Mouse (Mus musculus): ENCODE results near the gene Fgf18. TPM values are rescaled to one million over a fixed set of nuclear protein-coding genes. Genes with fewer than 3 reads are reported as not detected.

Gene Fgf18
- total RNA-seq (2014; fragmentation: Nextera tagmentation) (not detected in 2 replicates), total RNA-seq (2017) (not detected in 2 replicates)

DNA sequence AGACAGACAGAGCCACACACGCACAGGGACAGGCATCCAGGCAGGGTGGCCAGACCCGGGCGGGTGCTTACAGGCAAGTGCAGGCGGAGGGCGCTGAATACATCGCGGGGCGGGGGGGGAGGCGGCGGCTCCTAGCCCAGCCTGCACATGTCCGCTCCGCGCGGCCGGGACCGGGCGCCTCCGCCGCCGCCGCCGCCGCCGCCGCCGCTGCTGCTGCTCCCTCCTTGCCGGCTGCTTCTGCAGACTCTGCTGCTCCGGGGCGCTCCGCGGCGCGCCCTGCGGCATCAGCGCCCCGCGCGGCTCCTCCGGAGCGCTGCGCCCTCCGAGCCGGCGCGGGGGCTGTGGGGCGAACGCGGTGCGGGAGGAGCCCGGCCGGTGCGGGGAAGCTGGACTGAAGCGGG is at the start of gene Fgf18:
Gene Fgf18 (minus strand): TSS at position 230 of the 401 bp plus-strand sequence.
- ATAC-seq (replicated peaks; ENCODE audit: low FRiP score, low TSS enrichment, poor library complexity, severe bottlenecking) = no peak

DNA sequence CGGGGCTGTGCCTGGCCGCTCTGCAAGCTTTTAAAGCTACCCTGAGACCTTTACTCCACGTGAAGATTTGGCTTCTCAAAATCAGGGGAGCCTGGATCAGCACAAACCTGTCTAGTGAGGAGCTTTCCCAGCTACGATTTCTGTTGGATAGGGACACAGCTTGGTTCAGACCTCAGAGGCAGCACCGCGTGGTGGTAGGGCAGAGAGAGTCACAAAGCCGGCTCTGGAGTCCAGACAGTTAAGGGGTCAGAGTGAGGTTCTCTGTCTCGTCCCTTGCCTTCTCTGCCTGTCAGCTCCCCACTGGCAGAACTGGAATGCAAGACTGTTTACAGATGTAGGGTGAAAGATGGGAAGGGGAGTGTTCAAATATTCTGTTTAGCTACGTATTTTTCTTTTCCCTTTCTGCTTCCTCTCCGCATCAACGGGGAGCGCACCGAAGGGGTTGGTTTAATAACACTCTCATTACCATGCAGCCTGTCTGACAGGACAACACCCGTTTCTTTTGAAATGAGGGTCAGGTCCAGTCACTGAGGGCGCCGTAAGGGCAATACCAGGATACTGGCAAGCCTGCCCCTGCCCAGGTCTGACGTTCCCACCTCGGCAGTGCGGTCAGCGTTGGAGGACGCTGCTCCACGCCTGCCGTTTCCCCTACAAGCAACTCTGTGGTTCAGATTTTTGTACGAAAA is 49.4 kb upstream of the Fgf18 start:
- no peak for ATAC-seq (replicated peaks; ENCODE audit: low FRiP score, low TSS enrichment, poor library complexity, severe bottlenecking)

GRCm38 (mm10) chr11:33195531-33196446 is 48.6 kb upstream of the Fgf18 start:
- ATAC-seq (replicated peaks; ENCODE audit: low FRiP score, low TSS enrichment, poor library complexity, severe bottlenecking) = no peak

GRCm38 (mm10) chr11:33195061-33195460 is 47.9 kb upstream of the Fgf18 start:
- ATAC-seq (replicated peaks; ENCODE audit: low FRiP score, low TSS enrichment, poor library complexity, severe bottlenecking) = no peak

GRCm38 (mm10) chr11:33193695-33194094 is 46.5 kb upstream of the Fgf18 start:
- ATAC-seq (replicated peaks; ENCODE audit: low FRiP score, low TSS enrichment, poor library complexity, severe bottlenecking) = no peak

GRCm38 (mm10) chr11:33181804-33182203 is 34.6 kb upstream of the Fgf18 start:
- ATAC-seq (replicated peaks; ENCODE audit: low FRiP score, low TSS enrichment, poor library complexity, severe bottlenecking) = no peak

- no peak for ATAC-seq (replicated peaks; ENCODE audit: low FRiP score, low TSS enrichment, poor library complexity, severe bottlenecking)
Measured at GRCm38 (mm10) chr11:33180701-33181116, 33.5 kb upstream of the Fgf18 start.

DNA sequence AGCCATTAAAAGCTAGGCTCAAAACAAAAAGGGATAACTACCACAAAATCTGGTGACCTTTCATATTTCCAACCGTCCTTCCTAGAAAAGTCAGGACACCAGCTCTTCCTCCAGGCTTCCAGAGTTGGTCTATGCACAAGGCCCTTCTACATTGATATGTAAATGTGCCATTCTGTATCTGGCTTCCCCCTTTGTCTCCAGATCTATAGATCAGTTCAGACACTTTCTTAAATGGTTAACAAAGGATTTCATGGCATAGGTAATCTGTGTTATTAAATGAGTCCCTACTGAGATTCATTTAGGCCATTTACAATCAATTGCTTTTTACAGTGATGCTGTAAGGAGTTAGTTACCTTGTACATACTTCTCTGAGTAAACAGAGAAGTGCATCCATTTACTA is 32.6 kb upstream of the Fgf18 start:
- no peak for ATAC-seq (replicated peaks; ENCODE audit: low FRiP score, low TSS enrichment, poor library complexity, severe bottlenecking)

DNA sequence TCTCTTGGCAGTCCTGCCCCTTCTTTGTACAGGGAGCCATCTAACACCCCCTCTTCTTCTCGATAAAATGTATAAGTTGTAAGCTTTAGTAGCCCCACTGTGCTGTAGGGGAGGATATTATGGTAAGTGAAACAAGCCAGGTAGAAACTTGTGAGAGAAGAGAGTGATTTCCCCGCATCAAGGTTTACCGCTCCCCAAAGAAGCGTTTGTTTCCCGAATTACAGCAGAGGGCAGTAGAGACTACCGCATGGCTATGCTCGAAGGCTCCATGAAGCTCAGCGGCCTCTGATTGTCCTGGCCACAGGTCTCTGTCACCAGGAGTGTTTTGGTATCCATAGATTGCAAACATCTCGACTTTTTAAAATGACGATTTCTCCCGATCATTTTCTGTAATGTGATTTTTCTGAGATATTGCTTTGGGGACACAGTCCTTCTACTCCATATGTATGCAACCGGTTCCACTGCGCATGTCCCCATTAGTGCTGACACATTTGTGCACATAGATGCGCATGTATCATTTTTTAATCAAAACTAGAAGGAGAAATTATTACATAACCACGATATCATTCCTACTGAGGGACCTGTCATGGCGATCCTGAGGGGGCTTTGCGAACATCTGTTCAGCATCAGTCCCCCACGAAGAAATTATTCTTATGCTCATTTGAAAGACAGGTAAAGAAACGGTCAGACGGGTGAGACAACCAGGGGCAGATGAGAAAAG is 29.5 kb upstream of the Fgf18 start:
- ATAC-seq (replicated peaks; ENCODE audit: low FRiP score, low TSS enrichment, poor library complexity, severe bottlenecking) = peak; percentile 87

GRCm38 (mm10) chr11:33175768-33176167 is 28.6 kb upstream of the Fgf18 start:
- ATAC-seq (replicated peaks; ENCODE audit: low FRiP score, low TSS enrichment, poor library complexity, severe bottlenecking) = no peak

DNA sequence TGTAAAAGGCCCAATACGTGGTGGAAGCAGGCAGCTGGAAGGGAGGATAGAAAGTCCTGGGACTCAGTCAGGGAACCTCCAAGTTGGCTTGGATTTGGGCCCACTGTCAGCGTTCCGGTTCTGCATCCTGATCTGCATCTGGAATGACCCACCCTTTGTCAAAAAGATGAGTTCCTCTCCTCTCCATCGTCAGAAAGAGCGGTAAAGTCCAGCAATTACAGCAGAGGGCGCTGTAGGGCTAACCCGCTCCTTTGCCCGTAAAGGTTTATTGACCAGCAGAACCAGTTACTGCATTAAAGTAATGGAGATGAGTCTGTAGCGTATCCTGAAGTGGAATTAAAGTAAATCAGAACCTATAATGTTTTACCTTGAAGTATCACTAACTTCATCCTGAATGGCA is 23.3 kb upstream of the Fgf18 start:
- peak; percentile 88 for ATAC-seq (replicated peaks; ENCODE audit: low FRiP score, low TSS enrichment, poor library complexity, severe bottlenecking)

DNA sequence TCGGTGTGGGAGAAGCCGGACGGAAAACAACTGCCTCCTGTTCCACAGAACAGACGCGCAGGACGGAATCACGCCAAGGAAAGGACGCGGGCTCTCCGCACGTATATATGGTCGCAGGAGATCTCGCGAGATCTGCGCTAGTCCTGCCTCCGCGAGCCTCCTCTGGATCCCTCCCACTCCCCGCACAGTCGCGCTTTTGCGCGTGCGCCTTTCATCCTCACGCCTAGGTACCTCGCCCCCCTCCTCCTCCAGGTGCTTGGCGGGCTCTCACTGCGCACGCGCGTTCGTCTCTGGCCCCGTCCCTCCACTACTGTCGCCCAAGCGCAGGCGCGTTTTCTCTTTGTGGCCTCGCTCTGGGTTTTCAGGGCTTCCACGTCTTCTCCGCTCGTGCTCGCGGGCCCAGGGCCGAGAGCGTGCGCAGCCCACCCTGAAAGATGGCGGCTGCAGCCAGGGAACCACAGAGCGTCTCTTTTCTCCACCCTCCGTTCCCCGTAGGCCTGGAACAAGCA is 15.9 kb upstream of the Fgf18 start, which contains the start of gene Npm1:
Gene Npm1 (minus strand): TSS at position 209 of the 509 bp plus-strand sequence.
- ATAC-seq (replicated peaks; ENCODE audit: low FRiP score, low TSS enrichment, poor library complexity, severe bottlenecking) = peak; percentile 96

GRCm38 (mm10) chr11:33162211-33162997 is 15.2 kb upstream of the Fgf18 start:
- peak; percentile 62 for ATAC-seq (replicated peaks; ENCODE audit: low FRiP score, low TSS enrichment, poor library complexity, severe bottlenecking)

DNA sequence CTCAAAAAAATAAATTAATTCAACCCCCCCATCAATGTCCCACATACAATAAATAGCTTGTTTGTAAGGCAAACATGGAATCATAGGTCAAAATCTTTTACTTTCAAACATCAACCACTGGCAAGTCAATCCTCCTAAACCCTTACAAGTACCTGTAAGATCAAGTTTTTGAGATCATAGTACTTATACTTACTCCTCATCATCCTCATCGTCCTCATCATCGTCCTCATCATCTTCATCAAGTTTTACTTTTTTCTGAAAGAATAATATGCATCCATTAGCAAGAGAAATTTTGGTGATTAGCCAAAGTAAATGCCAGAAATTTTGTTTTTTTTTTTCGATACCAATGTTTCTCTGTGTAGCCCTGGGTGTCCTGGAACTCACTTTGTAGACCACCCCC is 12.5 kb upstream of the Fgf18 start:
- no peak for ATAC-seq (replicated peaks; ENCODE audit: low FRiP score, low TSS enrichment, poor library complexity, severe bottlenecking)

- no peak for ATAC-seq (replicated peaks; ENCODE audit: low FRiP score, low TSS enrichment, poor library complexity, severe bottlenecking)
Measured at GRCm38 (mm10) chr11:33157453-33158196, 10.4 kb upstream of the Fgf18 start.

DNA sequence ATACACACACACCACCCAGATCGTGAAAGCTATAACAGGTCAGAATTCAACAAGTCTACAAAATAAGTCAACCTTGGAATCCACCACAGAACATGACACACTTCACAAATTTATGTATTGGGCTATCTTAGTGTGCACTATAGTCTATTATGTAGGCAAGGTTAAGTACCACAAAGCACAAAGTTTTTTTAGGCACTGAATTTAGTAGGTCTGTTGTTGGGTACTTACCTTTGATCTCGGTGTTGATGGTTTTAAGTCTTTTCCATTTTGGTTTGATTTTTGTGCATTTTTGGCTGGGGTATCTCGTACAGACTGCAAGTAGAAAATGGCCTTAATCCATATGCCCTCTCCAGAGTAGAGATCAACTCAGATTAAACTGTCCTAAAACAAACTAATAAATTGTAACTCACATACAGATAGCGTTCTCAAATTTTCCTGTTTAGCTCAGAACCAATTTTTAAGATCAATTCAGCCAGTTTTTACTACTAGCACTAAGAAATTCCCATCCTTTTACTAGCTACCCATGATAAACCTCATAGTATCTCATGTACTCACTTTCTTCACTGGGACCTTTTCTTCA is 9.3 kb upstream of the Fgf18 start:
- no peak for ATAC-seq (replicated peaks; ENCODE audit: low FRiP score, low TSS enrichment, poor library complexity, severe bottlenecking)

DNA sequence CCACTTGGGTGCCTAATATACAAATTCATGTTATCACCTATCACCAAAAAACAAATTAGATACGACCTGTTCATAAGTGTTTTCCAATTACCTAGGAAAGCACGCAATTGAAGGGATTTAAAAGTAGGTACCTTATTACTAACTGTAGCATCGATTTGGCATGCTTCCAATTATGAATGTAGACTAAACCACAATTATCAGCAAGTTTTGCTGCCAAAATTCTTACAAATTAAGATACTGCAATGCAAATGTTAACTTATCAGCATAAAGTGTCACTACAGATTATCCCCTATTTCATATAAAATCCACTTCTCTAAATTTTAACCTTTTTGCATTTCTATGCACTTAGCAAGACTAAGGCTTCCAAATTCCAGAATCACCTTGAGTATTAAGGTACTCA is 7.3 kb upstream of the Fgf18 start:
- no peak for ATAC-seq (replicated peaks; ENCODE audit: low FRiP score, low TSS enrichment, poor library complexity, severe bottlenecking)

DNA sequence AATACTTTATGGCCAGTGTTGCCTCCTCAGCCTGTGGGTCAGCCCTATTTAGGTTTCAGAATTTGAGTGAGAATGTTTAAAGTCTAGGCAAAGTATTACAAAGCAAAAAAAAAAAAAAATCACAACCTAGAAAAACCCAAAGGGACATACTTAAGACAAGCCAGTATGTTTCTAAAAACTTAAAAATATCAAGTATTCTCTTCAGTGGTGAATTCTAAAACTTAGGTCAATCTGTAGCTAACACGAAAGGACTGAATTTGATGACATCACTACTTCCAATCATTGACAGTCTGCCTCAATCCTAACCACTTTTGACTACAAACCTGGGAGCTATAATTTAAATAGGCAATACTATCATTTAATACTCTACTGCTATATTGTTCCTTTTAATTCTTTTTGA is 5.8 kb upstream of the Fgf18 start:
- no peak for ATAC-seq (replicated peaks; ENCODE audit: low FRiP score, low TSS enrichment, poor library complexity, severe bottlenecking)
